Mouse (Mus musculus) frontal cortex, postnatal 10 days (tissue): ENCODE measurements around the gene Mfsd13b.

Experiments
- DNase-seq, 2 experiments: peaks; one replicate each; pipeline ENCODE4 v3.0.0; 2022; ENCODE audit warnings: low spot score in 2 of 2, mixed read lengths in 1 of 2

Gene Mfsd13b

GRCm38 (mm10) chr7:121043510-121043909 lies 61.2 kb downstream of the Mfsd13b start:
- DNase-seq, result no peak

- DNase-seq, result no peak
Measured at GRCm38 (mm10) chr7:121044251-121044650, 61.9 kb downstream of the Mfsd13b start.

GRCm38 (mm10) chr7:121045671-121046453 lies 63.6 kb downstream of the Mfsd13b start:
- DNase-seq, result no peak

GRCm38 (mm10) chr7:121047624-121048023 lies 65.3 kb downstream of the Mfsd13b start:
- DNase-seq, result no peak

- no peak for DNase-seq
Measured at GRCm38 (mm10) chr7:121053071-121053470, 70.8 kb downstream of the Mfsd13b start.

- no peak for DNase-seq
Measured at GRCm38 (mm10) chr7:121059477-121060218, 77.3 kb downstream of the Mfsd13b start.

- peak in 1 of 2 experiments; percentile 18 for DNase-seq
Measured at GRCm38 (mm10) chr7:121064309-121064708, 82.0 kb downstream of the Mfsd13b start.
